Mouse (Mus musculus): ENCODE measurements around the gene Mycbp2.

GRCm38 (mm10) chr14:103345486-103345857, 1.1 kb downstream of the Mycbp2 start:
- TF ChIP-seq CTCF (IDR thresholded peaks at IDR 0.05) = no peak
- TF ChIP-seq EP300 (IDR thresholded peaks at IDR 0.05) = no peak

All from lung, postnatal 0 days (tissue).